Mouse (Mus musculus) adrenal gland, adult 2 months (tissue): ENCODE measurements around the gene Trem3. TPM values are rescaled to one million over a fixed set of nuclear protein-coding genes. Genes with fewer than 3 reads are reported as not detected.

ENCODE experiments used
- DNase-seq: peaks from one replicate; pipeline ENCODE4 v3.0.0; 2021
- polyA plus RNA-seq: library from polyadenylated mRNA; depleted of rRNA; stranded (reverse); fragments of >200 nt; gene quantifications from 2 replicates; pipeline ENCODE4 v1.2.3, GENCODE M21; 2012; rRNA removed
- total RNA-seq, 2 experiments: library from RNA; stranded (reverse); gene quantifications; 2 replicates each; pipeline ENCODE4 v1.2.3; 2021

The Trem3 gene
- total and polyA plus RNA-seq, 3 experiments, result 0.48 TPM; not detected in 2

DNA sequence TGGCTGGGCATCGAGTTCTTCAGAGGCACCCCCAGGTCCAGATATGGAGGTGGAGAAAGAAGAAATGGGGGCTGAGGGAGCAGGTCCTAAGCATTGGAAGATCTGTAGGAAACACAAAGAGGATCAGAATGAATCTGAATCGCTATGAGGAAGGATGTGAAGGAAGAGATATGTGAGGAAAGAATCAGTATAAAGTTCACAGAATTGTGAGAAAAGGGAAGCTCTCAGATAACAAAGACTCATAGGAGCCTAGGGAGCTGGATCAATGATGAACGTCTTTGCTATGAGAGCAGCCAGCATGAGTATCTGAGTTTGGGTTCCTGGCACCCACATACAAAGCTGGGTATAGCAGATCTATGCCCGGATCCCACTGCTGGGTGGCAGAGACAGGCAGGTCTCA lies 22.3 kb downstream of the Trem3 start:
- no peak for DNase-seq

DNA sequence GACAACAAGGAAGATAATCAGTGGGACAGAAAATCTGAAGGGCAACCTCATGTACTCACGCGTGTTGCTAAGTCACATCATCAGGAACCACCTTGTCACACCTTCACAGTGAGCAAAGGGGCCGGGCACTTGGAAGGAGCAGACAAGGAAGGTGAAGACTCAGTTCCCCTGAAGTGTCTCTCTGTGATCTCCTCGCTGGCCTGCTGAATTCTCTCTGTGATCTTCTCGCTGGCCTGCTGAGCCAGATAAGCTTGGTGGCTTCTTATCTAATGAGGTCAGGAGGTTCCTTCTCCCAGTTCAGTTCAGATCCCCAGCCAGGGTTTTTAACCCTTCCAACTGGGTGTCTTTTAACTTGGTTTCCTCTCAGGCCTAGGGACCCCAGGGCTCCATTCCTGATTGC lies 24.6 kb downstream of the Trem3 start:
- no peak for DNase-seq

DNA sequence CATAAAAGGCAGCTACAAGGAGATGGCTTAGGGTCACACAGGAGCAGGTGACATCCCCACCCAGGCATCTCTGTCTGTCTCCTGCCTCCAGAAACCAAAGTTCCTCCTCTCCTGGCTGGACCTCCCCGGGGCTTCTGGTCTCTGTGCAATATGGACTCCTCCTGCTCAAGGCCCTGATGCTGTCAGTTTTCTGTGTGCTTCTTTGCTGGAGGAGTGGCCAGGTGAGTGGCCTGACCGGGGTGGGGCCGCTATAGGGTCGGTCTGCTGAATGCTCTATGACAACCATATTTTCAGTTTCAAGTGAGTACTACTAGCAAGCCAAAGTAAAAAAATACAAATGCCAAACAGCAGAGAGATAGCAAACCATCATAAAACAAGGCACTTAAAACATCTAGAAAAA lies 25.0 kb downstream of the Trem3 start:
- DNase-seq, result no peak

DNA sequence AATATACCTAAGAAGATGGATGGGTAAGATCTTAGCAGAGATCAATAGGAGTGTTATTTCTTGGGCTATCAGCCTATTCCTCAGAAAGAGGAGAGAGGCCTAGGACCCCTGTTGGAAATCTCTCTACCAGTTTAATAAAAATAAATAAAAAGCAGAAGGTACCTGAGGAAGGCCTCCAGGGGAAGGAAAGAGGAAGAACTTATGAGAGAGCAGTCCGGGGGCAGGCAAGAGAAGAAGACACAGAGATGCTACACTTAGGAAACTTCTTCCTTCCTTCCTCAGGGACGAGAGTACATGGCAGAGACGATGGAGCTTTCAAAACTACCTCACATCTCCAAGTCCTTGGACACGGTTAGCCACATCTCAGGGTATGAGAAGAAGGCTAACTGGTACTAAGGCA lies 26.5 kb downstream of the Trem3 start:
- DNase-seq, result no peak

DNA sequence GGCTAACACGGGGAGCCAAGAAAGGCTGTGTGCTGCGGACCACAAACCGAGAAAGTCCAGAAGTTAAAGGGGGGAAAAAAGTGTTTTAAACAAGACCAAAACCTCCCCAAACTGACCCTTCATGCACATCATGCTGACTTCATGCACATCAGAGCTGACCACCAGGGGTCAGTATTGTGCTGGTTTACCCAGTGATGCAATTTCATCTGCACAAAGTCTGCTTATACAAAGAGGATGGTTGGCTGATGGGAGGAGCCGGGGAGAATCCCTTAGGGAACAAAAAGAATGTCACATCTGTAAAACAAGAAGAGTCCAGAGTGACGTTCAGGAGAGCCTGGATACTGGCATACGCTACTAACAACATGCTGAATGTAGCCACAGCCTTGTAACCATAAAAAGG lies 27.3 kb downstream of the Trem3 start:
- peak; percentile 70 for DNase-seq

DNA sequence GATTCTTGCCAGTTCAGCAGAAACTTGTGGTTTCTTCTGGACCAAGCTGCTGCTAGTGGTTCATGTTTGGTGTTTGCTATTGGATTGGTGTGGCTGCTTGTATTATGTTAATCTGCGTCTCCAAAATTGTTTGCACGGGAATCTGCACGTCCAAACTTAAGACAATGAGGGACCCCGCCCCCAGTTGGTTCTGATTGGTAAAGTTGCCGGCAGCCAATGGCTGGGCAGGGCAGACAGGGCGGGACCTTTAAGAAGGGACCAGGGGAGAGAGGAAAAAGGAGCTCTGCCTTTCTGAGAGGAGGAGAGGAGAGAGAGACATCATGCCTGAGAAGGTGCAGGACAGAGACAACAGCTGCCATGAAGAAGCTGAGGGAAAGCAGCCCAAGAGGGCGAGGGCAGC lies 28.2 kb downstream of the Trem3 start:
- DNase-seq, result no peak

DNA sequence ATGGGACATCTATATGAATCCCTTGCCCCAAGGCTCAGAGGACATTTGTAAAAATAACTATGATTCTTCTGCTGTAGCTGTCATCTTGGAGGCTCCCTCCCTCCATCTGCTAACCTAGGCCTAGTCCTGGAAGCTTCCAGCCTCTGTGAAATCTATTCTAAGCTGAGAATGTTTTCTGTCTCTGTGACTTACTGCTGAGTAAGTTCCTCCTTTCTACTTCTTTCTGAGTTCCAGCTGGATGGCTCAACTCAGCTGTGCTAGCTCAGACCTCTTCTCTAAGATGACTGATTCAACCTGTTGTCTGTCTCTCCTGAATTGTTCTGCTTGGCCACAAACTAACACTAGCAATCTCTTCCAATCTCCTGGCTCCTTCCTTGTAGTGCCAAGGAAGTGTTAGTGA lies 30.8 kb downstream of the Trem3 start:
- no peak for DNase-seq

DNA sequence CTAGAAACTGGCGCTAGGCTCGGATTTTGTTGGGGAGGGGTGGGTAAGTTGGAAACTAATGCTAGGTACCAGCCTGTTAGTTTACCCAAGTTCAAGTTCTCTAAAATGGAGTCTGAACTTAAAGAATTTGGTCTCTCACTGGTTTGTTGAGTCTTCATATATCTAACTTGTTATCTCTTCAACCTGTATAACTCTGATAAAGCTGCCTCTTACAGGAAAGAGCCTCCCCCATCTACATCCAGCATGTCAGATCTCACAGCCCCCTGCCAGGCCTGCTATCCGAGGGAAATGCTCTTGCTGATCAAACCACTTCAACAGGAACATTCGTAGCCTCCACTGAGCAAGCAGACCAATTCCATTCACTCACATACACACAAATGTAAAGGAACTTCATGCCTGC lies 31.4 kb downstream of the Trem3 start:
- no peak for DNase-seq

DNA sequence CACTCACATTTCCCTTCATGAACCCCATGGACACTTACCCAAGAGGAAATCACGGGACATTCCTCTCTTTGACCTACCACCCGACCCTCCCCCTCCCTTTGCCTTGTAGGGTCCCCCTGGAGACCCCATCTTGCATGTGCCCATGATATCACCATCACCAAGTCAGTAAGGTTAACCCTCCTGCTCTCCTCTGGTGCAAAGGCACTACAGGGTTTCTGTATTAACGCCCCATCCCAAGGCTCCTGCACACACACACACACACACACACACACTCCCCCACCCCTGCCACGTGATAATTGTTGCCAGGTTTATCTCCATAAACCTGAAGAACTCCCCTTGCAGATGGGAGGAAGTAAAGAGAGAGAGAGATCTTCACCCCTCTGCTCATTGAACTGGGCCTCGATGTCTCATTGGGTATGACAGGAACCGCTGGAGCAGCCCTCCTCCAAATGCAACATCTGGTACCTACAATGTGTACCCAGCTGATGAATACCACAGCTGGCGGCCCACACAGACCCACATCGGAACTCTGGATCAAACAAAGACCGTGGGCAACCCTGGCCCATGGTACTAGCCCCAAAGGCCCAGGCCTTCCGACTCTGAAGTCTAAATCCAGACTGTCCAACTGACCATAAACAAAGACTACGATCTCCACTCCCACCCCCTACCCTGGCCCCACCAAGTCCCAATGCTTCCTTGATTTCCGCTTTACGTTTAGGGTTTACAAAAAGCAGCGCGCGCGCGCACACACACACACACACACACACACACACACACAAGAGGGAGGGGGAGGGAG lies 33.6 kb downstream of the Trem3 start:
- no peak for DNase-seq

DNA sequence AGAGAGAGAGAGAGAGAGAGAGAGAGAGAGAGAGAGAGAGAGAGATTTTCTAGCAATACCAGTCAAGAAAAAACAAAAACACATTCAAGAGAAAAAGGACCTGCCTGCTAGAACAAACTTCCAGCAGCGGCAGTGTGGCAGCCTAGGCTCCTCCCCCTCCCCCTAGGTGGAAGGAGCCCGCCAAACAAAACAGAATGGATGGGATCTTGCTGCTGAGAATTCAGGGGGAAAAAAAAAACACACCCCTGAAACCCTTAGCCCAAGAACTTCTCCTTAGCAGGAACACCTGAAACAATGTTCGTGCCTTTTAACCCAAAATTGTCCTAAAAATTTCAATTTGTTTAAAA lies 34.1 kb downstream of the Trem3 start:
- DNase-seq, result no peak

DNA sequence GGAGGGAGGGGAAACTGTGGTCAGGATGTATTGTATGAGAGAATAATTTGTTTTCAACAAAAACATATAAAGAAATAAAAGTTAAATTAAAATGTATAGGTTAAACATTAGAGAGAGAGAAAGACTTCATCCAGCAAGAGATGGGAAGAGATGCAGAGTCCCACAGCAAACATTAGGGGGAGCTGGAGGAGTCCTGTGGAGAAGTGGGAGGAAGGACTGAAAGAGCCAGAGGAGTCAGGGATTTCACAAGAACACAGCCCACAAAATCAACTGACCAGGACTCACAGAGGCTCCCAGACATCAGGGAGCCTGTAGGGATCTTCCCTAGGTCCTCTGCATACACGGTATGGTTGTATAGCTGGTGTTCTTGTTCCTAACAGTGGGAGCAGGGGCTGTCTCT lies 39.2 kb downstream of the Trem3 start:
- no peak for DNase-seq

DNA sequence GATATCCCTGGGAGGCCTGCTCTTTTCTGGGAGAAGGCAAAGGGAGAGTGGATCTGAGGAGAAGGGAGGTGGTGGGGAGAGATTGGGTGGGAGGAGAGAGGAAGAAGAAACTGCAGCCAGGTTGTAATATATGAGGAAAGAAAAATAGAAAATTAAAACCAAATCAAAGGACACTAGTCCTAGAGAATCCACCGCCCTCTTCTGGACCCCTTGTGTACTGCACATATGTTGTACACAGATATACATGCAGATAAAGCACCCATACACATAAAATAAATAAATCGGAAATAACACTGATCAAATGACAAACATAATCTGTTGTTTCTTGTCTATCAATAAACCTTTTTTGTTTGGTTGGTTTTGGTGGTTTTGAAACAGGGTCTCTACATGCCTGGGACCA lies 39.7 kb downstream of the Trem3 start:
- DNase-seq, result no peak

DNA sequence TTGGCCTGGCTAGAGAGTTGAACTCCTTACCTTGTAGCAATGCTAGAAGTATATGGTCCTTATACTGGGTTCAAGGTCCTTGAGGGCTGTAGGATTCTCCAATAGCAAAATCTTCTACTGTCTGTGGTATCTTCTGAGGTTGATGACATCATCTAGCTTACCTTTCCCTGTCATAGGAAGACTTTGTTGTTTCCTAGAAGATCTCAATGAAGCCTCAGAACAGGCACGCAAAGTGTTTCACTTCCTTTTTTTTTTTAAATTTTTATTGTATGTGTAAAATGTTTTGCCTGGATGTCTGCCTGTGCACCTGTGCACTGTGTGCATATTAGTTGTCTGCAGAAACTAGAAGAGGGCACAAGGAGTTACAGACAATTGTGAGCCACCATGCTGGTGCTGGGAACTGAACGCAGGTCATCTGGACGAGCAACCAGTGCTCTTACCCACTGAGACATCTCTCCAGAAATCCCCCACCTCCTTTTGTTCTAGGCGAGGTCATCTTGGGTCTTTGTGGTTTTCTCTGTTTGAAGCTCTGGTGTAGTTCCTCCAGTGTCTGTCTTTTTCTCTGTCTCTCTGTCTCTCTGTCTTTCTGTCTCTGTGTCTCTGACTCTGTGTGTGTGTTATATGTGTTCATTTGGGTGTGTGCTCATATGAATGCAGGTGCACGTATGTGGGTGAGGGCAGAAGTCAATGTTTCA lies 46.1 kb downstream of the Trem3 start:
- no peak for DNase-seq

DNA sequence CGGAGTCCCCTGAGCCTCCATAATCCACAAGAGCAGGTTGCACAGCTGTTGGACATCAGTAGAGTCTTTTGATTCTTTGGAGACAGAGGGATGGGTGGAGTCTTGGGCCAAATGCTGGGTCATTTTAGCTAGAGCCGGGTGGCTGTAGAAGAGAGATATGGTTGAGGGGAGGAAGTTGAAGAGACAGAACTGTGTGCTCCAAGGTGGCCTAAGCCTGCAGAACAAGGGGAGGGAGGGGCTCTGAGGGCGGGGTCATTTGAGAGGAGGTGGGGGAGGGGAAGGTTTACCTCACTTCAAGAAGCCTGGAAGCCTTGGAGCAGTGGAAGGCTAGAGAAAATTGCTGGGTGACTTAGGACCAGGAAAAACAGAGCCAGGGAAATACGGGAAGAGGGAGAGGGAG lies 51.6 kb downstream of the Trem3 start, which contains the start of gene Treml2:
Gene Treml2 (plus strand): TSS at position 296 of the 400 bp plus-strand sequence.
- no peak for DNase-seq

DNA sequence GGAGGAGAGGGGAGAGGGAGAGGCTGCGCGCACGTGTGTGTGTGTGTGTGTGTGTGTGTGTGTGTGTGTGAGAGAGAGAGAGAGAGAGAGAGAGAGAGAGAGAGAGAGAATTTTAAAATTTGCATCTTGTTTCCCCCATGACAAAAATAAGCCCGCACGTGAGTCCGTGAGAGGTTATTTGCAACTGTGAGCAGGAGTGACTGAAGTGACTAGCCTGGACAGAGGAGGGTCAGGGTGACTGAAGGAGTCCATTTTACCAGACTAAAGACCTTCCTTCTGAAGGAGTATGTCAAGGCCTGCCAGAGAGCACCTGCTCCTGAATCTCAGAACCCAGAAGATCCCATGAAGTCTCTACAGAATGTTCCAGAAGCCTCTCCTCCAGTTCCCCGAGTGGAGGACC lies 52.2 kb downstream of the Trem3 start:
- DNase-seq, result no peak

DNA sequence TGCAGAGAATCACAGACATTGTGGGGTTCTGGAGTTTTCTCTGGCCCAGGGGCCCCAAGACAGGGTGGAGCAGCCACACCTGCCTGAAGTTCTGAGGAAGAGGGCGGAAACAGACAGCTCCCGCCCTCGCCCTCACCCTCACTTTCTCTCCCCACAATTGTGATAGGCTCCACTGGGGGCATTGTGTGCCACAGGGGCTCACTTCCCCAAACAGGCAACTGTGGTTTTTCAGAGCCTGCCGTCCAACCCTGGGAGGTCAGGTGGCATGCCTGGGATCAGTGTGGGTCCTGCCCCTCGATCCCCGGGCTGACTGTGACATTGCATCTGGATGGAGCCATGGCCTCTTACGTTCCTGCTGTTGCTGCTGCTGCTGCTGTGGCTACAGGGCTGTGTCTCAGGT lies 52.6 kb downstream of the Trem3 start:
- DNase-seq, result no peak

DNA sequence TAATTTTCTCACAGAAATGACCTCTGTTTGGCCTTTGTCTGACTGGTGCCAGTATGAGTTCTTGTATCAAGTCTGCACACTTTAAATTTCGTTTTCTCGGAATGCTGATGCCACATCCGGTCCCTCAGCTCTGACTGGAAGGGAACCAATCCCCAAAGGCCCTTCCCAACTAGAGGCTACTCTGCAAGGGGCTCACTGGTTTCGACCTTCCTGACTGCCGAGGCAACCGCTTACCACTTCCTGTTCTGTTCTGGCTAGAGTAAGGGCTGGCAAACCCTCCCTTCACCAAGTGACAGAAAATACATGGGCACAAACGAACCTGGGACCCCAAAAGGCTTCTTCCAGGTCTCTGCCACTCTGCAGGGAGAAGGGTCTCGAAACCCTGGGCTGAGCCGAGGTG lies 53.3 kb downstream of the Trem3 start:
- DNase-seq, result no peak

DNA sequence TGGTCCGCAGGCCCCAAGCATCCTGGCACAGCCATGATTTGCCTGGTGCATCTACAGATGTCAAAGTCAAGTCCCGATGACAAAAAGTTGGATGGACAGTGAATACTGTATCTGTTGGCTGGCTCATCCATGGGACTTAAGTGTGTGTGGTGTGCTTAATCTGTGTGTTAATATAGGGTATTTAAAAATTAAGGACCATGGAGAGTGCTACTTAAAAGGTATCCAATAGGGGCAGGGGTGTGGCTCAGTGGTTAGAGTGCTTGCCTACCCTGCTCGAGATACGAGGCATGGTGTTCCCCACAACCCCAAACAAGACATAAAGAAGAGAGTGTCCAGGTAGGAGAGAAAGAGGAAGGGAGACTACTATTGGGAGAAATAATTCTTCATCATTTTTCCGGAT lies 54.2 kb downstream of the Trem3 start:
- no peak for DNase-seq

Other genes with a start within 250 kb of the Trem3 start
- not detected for gene 1700122O11Rik, start 209.5 kb upstream of the Trem3 start, total RNA-seq
- not detected in 2 replicates for gene 1700122O11Rik, start 209.5 kb upstream of the Trem3 start, polyA plus RNA-seq
- not detected for gene 1700067P10Rik, start 158.5 kb upstream of the Trem3 start, total RNA-seq
- not detected in 2 replicates for gene 1700067P10Rik, start 158.5 kb upstream of the Trem3 start, polyA plus RNA-seq
- gene 9830107B12Rik, start 101.5 kb upstream of the Trem3 start, total RNA-seq, result not detected
- not detected in 2 replicates for gene 9830107B12Rik, start 101.5 kb upstream of the Trem3 start, polyA plus RNA-seq
- gene A530064D06Rik, start 80.5 kb upstream of the Trem3 start, total RNA-seq, result not detected
- gene A530064D06Rik, start 80.5 kb upstream of the Trem3 start, polyA plus RNA-seq, result 0.08 and 0.68 TPM in 2 replicates
- gene Trem1, start 15.0 kb upstream of the Trem3 start, total RNA-seq, result under 1 TPM; 0.17 to 0.24 TPM
- not detected in 2 replicates for gene Trem1, start 15.0 kb upstream of the Trem3 start, polyA plus RNA-seq
- gene Treml4, start 16.5 kb downstream of the Trem3 start, total RNA-seq, result 1 to 10 TPM in 1 of 2 experiments, under 1 TPM in 1; 0.23 to 1.2 TPM
- gene Treml4, start 16.5 kb downstream of the Trem3 start, polyA plus RNA-seq, result 1.0 and 1.3 TPM in 2 replicates
- gene Treml2, start 51.7 kb downstream of the Trem3 start, total RNA-seq, result under 1 TPM; 0.20 to 0.38 TPM
- gene Treml2, start 51.7 kb downstream of the Trem3 start, polyA plus RNA-seq, result 0.26 and 0.42 TPM in 2 replicates
- gene B430306N03Rik, start 68.4 kb downstream of the Trem3 start, total RNA-seq, result under 1 TPM; 0.14 to 0.43 TPM
- gene B430306N03Rik, start 68.4 kb downstream of the Trem3 start, polyA plus RNA-seq, result 0.10 and 0.19 TPM in 2 replicates
- 1 to 10 TPM; 3.4 to 5.3 TPM for gene Trem2, start 98.6 kb downstream of the Trem3 start, total RNA-seq
- 9.4 and 12.2 TPM in 2 replicates for gene Trem2, start 98.6 kb downstream of the Trem3 start, polyA plus RNA-seq
- gene Treml1, start 112.1 kb downstream of the Trem3 start, total RNA-seq, result under 1 TPM in 1 of 2 experiments, not detected in 1; 0.48 TPM
- 0.33 and 0.42 TPM in 2 replicates for gene Treml1, start 112.1 kb downstream of the Trem3 start, polyA plus RNA-seq
- 10 to 100 TPM; 26.4 to 41.3 TPM for gene Nfya, start 162.1 kb downstream of the Trem3 start, total RNA-seq
- gene Nfya, start 162.1 kb downstream of the Trem3 start, polyA plus RNA-seq, result 45.1 and 55.8 TPM in 2 replicates
- 10 to 100 TPM; 14.6 to 19.6 TPM for gene Oard1, start 162.2 kb downstream of the Trem3 start, total RNA-seq
- gene Oard1, start 162.2 kb downstream of the Trem3 start, polyA plus RNA-seq, result 2.5 TPM in 2 replicates
- gene Apobec2, start 185.2 kb downstream of the Trem3 start, total RNA-seq, result 1 to 10 TPM; 1.7 to 2.0 TPM
- gene Apobec2, start 185.2 kb downstream of the Trem3 start, polyA plus RNA-seq, result 0.28 and 0.58 TPM in 2 replicates
- not detected for gene Tspo2, start 203.7 kb downstream of the Trem3 start, total RNA-seq
- not detected in 2 replicates for gene Tspo2, start 203.7 kb downstream of the Trem3 start, polyA plus RNA-seq
- not detected for gene Unc5cl, start 207.1 kb downstream of the Trem3 start, total RNA-seq
- not detected in 2 replicates for gene Unc5cl, start 207.1 kb downstream of the Trem3 start, polyA plus RNA-seq